Comparison of ENCODE assay signal across 15 mouse cellular contexts in the genomic region with DNA sequence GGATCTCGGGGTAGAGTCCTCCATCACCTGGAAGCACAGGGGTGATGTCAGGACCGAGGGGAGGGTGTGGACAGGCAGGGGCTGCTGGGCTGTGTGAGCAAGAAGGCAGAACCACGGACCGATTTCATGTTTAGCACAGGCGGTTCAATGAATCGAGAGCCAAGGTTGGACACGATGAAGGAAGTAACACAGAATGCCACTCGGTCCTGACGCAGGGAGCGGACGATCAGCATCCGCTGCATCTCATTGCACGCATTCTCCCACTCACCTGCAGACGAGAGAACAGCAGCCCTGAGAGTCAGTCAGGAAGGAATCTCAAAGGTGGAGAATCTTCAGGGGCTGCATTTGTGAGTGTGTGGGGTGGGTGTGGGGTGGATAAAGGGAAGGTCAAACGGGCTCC. TPM values are rescaled to one million over a fixed set of nuclear protein-coding genes. Genes with fewer than 3 reads are reported as not detected.
DNase-seq lines count a peak whose midpoint lies in the region; TF ChIP-seq lines count a peak whose summit lies in the region.
"Had no signal": no experiment of that assay in that cellular context is flagged by ENCODE, and none has a peak within 500 bp of the region (broad histone marks: within the 10 kb centered on the region; RNA-seq: fewer than 3 reads in every experiment).

No protein-coding gene starts in this region.

- no peaks in the 10 kb centered on the region for H3K9me3 ChIP-seq in ES-E14 (ENCODE audit: control insufficient read depth, insufficient read depth, low read depth, low read length)
- H3K9me3 ChIP-seq: hindbrain, embryonic 13.5 days; intestine, embryonic 15.5 days had no signal

- in situ Hi-C loops in ES-E14 (cut with MboI; ENCODE audit: low sequenced_read_pairs in 2 of 2, unreplicated experiment in 2 of 2), result no loop called here

- H3K4me3 ChIP-seq in ES-E14 (ENCODE audit: insufficient read depth in 1 of 2, low read depth in 1 of 2, low read length in 2 of 2, poor library complexity in 1 of 2, severe bottlenecking in 1 of 2), result peak overlapping the region; percentile 0 to 40; a peak in 2 of 4 replicates
- H3K4me3 ChIP-seq: heart, adult 2 months; hindbrain, embryonic 13.5 days; intestine, embryonic 15.5 days had no signal

- H3K27ac ChIP-seq in ES-E14 (ENCODE audit: insufficient read depth, low read depth, low read length, poor library complexity, severe bottlenecking), result no peak overlapping the region
- H3K27ac ChIP-seq: heart, adult 2 months; hindbrain, embryonic 13.5 days; intestine, embryonic 15.5 days had no signal

- peak; percentile 3 for DNase-seq in adrenal gland, postnatal 14 days
- no peak for DNase-seq in adrenal gland, adult 8-10 months
- DNase-seq in heart, adult 11 months, result peak; percentile 90
- DNase-seq in heart, adult 8-10 months (ENCODE audit: low spot score), result no peak
- DNase-seq in ES-E14 (ENCODE audit: low read depth, low spot score), result no peak
- no peak for DNase-seq in right cerebral cortex, adult 18-20 months
- DNase-seq: adrenal gland, postnatal 10 days; cerebellum, adult 11 months; cerebellum, adult 2 months; cerebellum, postnatal 10 days; gastrocnemius, postnatal 25 days; heart, adult 2 months; kidney, adult 11 months had no signal

- H3K36me3 ChIP-seq in ES-E14 (ENCODE audit: control insufficient read depth, insufficient read depth, low read length, poor library complexity, severe bottlenecking), result no peaks in the 10 kb centered on the region
- H3K36me3 ChIP-seq: hindbrain, embryonic 13.5 days; intestine, embryonic 15.5 days had no signal

- H3K4me1 ChIP-seq in ES-E14 (ENCODE audit: control insufficient read depth in 2 of 2, insufficient read depth in 2 of 2, low read length in 2 of 2, poor library complexity in 1 of 2), result peaks cover 2 to 8% of the 10 kb centered on the region in 2 experiments; a peak in 2 of 4 replicates

- peak overlapping the region; percentile 10; the same call in 1 of the 2 replicates for H3K9ac ChIP-seq in ES-E14 (ENCODE audit: insufficient read depth, low read depth, low read length, poor library complexity, severe bottlenecking)
- H3K9ac ChIP-seq: hindbrain, embryonic 13.5 days; intestine, embryonic 15.5 days had no signal

TF ChIP-seq in ES-E14, 5 proteins besides CTCF, POLR2A, EP300 and RAD21:
- no peak for TF ChIP-seq MAFK (IDR thresholded peaks at IDR 0.05; ENCODE audit: insufficient read depth, low read depth, low read length)
- TF ChIP-seq CHD2 (IDR thresholded peaks at IDR 0.05; ENCODE audit: low read depth, low read length), result no peak
- no peak for TF ChIP-seq ZNF384 (IDR thresholded peaks at IDR 0.05; ENCODE audit: low read depth, low read length)
- no peak for TF ChIP-seq ZC3H11A (IDR thresholded peaks at IDR 0.05; ENCODE audit: borderline replicate concordance, low read depth, low read length)
- TF ChIP-seq HCFC1 (IDR thresholded peaks at IDR 0.05; ENCODE audit: borderline replicate concordance, insufficient read depth, low read length), result no peak

RNA-seq across cellular contexts. Expression of a gene that starts 17.2 kb away (rescaled TPM):
- 53.7 and 61.3 TPM in 2 replicates for total RNA-seq in adrenal gland, postnatal 14 days (2021)
- total RNA-seq in adrenal gland, adult 8-10 months (2022), result 10 to 100 TPM; 20.4 to 44.2 (median 35.1) TPM
- total RNA-seq in heart, adult 8-10 months (2022), result 10 to 100 TPM; 19.1 to 26.2 (median 22.3) TPM
- total RNA-seq in ES-E14 (2012; rRNA removed), result 7.9 and 9.4 TPM in 2 replicates

RNA-seq across cellular contexts. Expression of a gene that starts 32.6 kb away (rescaled TPM):
- total RNA-seq in adrenal gland, postnatal 14 days (2021), result 29.5 and 30.2 TPM in 2 replicates
- 10 to 100 TPM in 2 of 4 experiments, 1 to 10 TPM in 2; 6.3 to 16.0 (median 10.4) TPM for total RNA-seq in adrenal gland, adult 8-10 months (2022)
- total RNA-seq in heart, adult 8-10 months (2022), result 10 to 100 TPM; 13.2 to 24.7 (median 19.5) TPM
- total RNA-seq in ES-E14 (2012; rRNA removed), result 23.9 and 43.3 TPM in 2 replicates

RNA-seq across cellular contexts. Expression of a gene that starts 35.2 kb away (rescaled TPM):
- total RNA-seq in adrenal gland, postnatal 14 days (2021), result 34.2 and 42.6 TPM in 2 replicates
- 10 to 100 TPM; 53.9 to 65.7 (median 60.5) TPM for total RNA-seq in adrenal gland, adult 8-10 months (2022)
- 10 to 100 TPM; 33.3 to 39.8 (median 36.9) TPM for total RNA-seq in heart, adult 8-10 months (2022)
- 18.8 and 29.0 TPM in 2 replicates for total RNA-seq in ES-E14 (2012; rRNA removed)

RNA-seq across cellular contexts. Expression of a gene that starts 35.3 kb away (rescaled TPM):
- 124 and 137 TPM in 2 replicates for total RNA-seq in adrenal gland, postnatal 14 days (2021)
- total RNA-seq in adrenal gland, adult 8-10 months (2022), result 100 to 1,000 TPM; 138 to 160 (median 154) TPM
- total RNA-seq in heart, adult 8-10 months (2022), result 100 to 1,000 TPM; 109 to 140 (median 120) TPM
- 191 and 202 TPM in 2 replicates for total RNA-seq in ES-E14 (2012; rRNA removed)

Comparison
In these comparisons a context has a peak if more than half of its experiments do, and no peak if none do; other contexts are left out.
1. DNase-seq: peak in adrenal gland, postnatal 14 days (single experiment) and heart, adult 11 months (single experiment); none in adrenal gland, adult 8-10 months (single experiment), heart, adult 8-10 months (single experiment), ES-E14 (single experiment) and right cerebral cortex, adult 18-20 months (single experiment).